Mouse (Mus musculus): ENCODE data around the gene Olfr50. TPM values are rescaled to one million over a fixed set of nuclear protein-coding genes. Genes with fewer than 3 reads are reported as not detected.

The Olfr50 gene
- total RNA-seq (2021): not detected
- long read RNA-seq, experiment 1: 0 reads
- long read RNA-seq, experiment 2: 0 reads

GRCm38 (mm10) chr2:36790238-36790637 lies at the start of gene Olfr50:
Gene Olfr50, plus strand, starts transcription at chr2:36790538.
- no peak for DNase-seq (ENCODE audit: low spot score in 2 of 2)

GRCm38 (mm10) chr2:36783976-36784375 lies 6.4 kb upstream of the Olfr50 start, which contains the start of gene Olfr348:
Gene Olfr348, plus strand, starts transcription at chr2:36784276.
- DNase-seq (ENCODE audit: low spot score in 2 of 2): no peak

DNA sequence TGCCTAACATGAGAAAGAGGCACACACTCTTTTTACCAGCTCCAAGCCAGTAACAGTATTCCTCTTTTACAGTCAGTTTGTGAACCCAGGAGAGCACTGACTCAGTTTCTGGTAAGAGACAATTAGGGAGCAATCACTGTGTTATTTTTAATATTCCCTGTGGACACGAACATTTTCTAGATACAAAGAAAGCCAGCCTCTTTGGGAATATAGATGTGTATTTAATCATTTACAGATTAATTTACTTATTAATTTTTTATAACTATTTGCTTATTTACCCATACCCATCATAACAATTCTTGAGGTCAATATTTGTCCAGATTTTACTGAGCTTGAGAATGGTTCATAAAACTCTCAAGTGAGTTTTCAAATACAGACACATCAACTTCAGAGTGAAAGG lies 26.6 kb downstream of the Olfr50 start, which contains the start of gene Olfr3:
TSS of gene Olfr3 (minus strand) at position 101 of the 400 bp plus-strand sequence.
- no peak for DNase-seq (ENCODE audit: low spot score in 2 of 2)

DNA sequence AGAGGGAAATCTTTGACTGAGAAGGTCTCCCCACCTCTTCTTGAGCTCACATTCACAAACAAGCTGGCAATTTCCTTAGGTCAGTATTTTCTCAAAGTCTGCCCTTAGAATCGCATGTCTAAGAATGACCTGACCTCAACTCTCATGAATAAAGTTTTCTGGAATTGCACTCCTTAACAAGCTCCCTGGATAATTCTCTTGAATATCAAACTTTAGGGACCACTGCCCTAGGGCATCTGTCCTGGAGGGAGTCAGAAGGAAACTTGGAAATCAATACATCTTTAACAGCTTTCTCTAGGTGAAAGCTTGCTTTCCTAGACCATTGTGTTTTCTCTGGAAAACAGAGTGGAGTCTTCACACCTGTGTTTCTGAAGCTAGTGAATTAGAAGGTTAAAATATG lies 55.7 kb downstream of the Olfr50 start, which contains the start of gene Olfr350:
TSS of gene Olfr350 (plus strand) at position 301 of the 400 bp plus-strand sequence.
- DNase-seq (ENCODE audit: low spot score in 2 of 2): no peak

Other genes with a start within 250 kb of the Olfr50 start
- not detected for gene Olfr344, start 223.9 kb upstream of the Olfr50 start, total RNA-seq (2021)
- not detected for gene Olfr345, start 150.5 kb upstream of the Olfr50 start, total RNA-seq (2021)
- gene Olfr346, start 104.8 kb upstream of the Olfr50 start, total RNA-seq (2021): not detected
- gene Olfr347, start 58.6 kb upstream of the Olfr50 start, total RNA-seq (2021): not detected
- gene Olfr348, start 6.3 kb upstream of the Olfr50 start, total RNA-seq (2021): not detected
- not detected for gene Olfr3, start 26.5 kb downstream of the Olfr50 start, total RNA-seq (2021)
- not detected for gene Olfr350, start 55.8 kb downstream of the Olfr50 start, total RNA-seq (2021)
- not detected for gene Olfr351, start 72.1 kb downstream of the Olfr50 start, total RNA-seq (2021)
- gene Olfr352, start 77.9 kb downstream of the Olfr50 start, total RNA-seq (2021): not detected
- gene Olfr353, start 102.4 kb downstream of the Olfr50 start, total RNA-seq (2021): not detected
- gene Olfr354, start 115.1 kb downstream of the Olfr50 start, total RNA-seq (2021): not detected
- not detected for gene Olfr355, start 138.4 kb downstream of the Olfr50 start, total RNA-seq (2021)
- not detected for gene Olfr356, start 146.6 kb downstream of the Olfr50 start, total RNA-seq (2021)
- not detected for gene Olfr357, start 203.3 kb downstream of the Olfr50 start, total RNA-seq (2021)
- not detected for gene Olfr358, start 218.8 kb downstream of the Olfr50 start, total RNA-seq (2021)